Mouse (Mus musculus): ENCODE data around the gene Gm4450.
A peak's percentile ranks its signal among the peaks of the same experiment; 100 is the strongest.
"Not testable (repeated sequence)": the region's sequence is repeated elsewhere in the genome, so short reads cannot be mapped to it uniquely, and the experiment has no call there.

The Gm4450 gene

DNA sequence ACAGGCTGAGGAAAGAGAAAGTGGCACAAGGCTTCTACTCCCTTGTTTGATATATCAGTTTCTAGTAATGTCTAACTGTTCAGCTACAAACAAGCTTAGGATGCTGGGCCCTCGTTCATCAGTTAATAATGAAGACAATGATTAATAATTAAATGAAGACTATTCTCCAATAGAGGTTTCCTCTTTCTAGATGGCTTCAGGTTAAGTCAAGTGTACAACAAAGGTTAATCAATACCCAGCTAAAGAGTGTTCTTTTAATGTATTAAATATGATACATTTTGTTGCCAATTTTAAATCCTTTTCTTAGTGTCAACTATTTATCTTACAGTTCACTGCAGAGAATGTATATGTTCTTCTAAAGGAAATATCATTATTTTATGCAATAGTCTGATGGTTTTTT, at the start of gene Gm4450:
Gene Gm4450 (minus strand): TSS at position 101 of the 400 bp plus-strand sequence.
- not testable (repeated sequence) for DNase-seq (ENCODE audit: low read depth, low spot score)

DNA sequence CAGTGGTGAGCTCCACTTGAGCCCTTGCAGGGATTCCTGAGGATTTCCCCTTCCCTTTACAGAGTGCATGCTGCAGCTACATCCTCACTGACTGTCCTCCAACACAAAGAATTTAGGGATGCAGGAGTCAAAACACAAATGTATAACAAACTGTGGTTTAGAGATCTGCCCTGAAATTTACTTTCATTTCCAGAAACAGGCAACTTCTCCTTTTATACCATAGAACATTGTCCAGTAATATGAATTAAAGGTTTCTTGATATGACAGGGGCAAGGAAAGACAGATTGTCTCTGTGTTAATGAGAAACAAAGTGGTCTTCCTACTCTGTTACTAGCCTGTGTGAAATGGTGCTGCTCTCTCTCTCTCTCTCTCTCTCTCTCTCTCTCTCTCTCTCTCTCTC, 40.5 kb upstream of the Gm4450 start:
- DNase-seq (ENCODE audit: low read depth, low spot score) = not testable (repeated sequence)

DNA sequence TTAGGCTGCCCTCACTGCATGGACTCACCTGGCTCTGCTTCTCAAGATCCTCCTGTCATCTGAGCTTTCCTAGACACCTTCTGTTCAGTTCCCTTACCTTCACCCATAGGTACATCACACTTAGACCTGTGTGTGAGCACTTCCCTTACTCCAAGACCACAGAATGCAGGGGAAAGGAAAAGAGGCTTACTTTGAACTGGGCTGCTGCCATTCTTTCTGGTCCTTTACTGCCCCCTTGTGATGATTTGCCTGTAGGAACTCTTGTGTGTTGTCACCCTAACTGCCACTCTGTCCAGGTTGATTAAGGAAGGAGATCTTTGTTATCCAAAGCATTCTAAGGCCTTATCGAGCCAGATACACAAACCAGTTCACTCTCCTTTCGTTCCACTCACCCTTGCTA, 39.8 kb upstream of the Gm4450 start:
- not testable (repeated sequence) for DNase-seq (ENCODE audit: low read depth, low spot score)

- not testable (repeated sequence) for DNase-seq (ENCODE audit: low read depth, low spot score)
Measured at GRCm38 (mm10) chr3:98495055-98495454, 38.1 kb upstream of the Gm4450 start.

GRCm38 (mm10) chr3:98494184-98494583, 37.3 kb upstream of the Gm4450 start:
- DNase-seq (ENCODE audit: low read depth, low spot score) = not testable (repeated sequence)

DNA sequence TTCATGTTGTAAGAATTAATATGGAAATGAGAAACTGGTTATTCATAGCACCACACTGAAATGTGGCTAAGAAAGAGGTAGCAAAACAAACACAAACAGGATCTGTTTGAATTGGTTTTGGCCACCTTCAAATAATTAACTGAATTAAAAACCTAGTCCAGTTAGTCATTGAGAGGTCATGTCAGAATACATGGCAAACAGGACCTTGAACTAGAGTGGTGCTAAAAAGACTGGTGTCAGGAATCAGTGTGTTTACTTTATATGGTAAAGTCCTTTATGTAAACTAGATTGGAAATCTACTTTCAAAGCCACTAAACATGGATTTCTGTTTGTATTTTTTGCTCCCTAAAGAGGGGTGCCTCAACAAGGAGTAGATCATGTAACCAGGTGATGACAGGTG, 14.6 kb upstream of the Gm4450 start:
- DNase-seq (ENCODE audit: low read depth, low spot score) = not testable (repeated sequence)

GRCm38 (mm10) chr3:98471057-98471456, 14.1 kb upstream of the Gm4450 start:
- DNase-seq (ENCODE audit: low read depth, low spot score) = not testable (repeated sequence)

- not testable (repeated sequence) for DNase-seq (ENCODE audit: low read depth, low spot score)
Measured at GRCm38 (mm10) chr3:98469323-98469722, 12.4 kb upstream of the Gm4450 start.

DNA sequence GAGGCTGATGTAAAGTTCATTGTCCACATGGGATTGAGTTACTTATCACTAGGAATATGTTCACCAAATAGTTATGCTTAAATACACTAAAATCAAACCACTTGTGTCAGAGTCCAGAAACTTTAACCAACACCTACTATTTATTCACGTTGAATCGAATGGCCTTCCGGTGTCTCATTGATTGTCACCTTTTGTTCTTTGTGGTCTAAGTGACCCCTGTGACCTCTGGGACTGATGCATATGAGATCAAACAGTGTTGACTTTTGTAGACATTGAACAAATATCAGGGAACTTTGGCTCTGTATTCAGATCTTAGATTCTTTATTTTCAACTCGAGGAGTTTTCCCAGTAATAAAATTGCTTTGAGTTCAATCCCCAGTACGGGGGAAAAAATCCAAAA, 3.1 kb downstream of the Gm4450 start:
- DNase-seq (ENCODE audit: low read depth, low spot score) = not testable (repeated sequence)

DNA sequence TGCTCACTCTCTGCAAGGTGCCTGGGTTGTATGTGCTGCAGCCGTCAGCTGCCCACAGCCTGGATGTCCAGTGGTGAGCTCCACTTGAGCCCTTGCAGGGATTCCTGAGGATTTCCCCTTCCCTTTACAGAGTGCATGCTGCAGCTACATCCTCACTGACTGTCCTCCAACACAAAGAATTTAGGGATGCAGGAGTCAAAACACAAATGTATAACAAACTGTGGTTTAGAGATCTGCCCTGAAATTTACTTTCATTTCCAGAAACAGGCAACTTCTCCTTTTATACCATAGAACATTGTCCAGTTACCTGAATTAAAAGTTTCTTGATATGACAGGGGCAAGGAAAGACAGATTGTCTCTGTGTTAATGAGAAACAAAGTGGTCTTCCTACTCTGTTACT, 13.0 kb downstream of the Gm4450 start:
- DNase-seq (ENCODE audit: low read depth, low spot score) = not testable (repeated sequence)

GRCm38 (mm10) chr3:98443149-98443779, 13.7 kb downstream of the Gm4450 start:
- not testable (repeated sequence) for DNase-seq (ENCODE audit: low read depth, low spot score)

DNA sequence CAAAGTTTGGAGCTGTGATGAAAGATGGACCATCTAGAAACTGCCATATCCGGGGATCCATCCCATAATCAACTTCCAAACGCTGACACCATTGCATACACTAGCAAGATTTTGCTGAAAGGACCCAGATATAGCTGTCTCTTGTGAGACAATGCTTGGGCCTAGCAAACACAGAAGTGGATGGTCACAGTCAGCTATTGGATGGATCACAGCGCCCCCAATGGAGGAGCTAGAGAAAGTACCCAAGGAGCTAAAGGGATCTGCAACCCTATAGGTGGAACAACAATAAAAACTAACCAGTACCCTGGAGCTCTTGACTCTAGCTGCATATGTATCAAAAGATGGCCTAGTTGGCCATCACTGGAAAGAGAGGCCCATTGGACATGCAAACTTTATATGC, 14.7 kb downstream of the Gm4450 start:
- not testable (repeated sequence) for DNase-seq (ENCODE audit: low read depth, low spot score)

DNA sequence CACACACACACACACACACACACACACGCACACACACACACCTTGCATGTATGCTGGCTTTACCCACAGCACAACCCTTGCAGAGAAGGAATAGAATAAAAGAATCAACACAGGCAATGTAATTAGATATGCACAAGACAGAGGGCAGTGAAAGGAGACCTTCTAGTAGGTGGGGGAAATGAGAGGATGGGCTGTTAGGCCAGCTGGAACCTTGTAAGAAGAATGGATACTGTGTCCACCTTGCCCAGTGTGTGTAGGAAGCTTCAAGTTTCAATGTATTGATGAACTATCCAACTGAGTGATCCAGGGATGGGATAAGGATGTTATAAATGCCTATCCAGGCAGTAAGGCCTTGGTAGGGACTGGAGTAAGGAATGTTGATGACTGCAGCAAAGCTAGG, 21.9 kb downstream of the Gm4450 start:
- DNase-seq (ENCODE audit: low read depth, low spot score) = no peak

DNA sequence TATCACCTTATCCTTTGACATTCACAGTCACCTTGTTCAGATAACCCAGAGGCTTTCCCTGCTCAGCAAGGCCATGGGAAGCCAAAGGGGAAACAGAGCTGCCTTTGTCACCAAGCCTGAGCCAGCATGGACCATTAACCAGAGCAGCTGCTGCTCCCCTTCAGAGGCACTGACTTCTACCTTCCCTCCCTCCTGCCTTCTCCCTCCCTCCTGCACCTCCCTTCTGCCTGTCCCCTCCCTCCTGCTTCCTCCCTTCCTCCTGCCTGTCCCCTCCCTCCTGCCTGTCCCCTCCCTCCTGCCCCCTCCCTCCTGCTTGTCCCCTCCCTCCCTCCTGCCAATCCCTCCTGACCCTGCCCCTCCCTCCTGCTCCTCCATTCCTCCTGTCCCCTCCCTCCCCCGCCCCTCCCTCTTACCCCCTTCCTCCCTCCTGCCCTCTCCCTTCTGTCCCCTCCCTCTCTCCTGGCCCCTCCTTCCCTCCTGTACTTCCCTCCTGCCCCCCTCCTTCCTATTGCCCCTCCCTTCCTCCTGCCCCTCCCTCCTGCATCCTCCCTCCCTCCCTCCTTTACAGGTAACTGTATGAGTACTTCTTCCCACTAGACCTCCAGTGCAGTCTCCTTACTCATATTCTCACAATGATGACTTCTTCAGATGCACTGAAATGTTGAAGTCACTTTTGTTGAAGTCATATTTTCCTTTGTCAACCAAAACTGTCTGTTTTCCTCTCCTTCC, 22.7 kb downstream of the Gm4450 start:
- peak; percentile 22 for DNase-seq (ENCODE audit: low read depth, low spot score)

GRCm38 (mm10) chr3:98428928-98429525, 27.9 kb downstream of the Gm4450 start:
- DNase-seq (ENCODE audit: low read depth, low spot score) = no peak

DNA sequence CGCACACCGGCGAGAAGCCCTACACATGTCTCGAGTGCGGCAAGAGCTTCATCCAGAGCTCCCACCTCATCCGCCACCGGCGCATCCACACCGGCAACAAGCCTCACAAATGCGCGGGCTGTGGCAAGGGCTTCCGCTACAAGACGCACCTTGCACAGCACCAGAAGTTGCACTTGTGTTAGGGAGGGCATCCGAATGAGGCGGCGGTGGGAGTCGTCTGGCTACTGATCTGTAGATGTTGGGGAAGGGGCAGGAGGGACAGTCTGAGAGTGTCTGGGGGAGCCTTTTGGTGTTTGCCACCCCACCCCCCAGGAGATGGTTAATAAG, 28.5 kb downstream of the Gm4450 start:
- peak; percentile 59 for DNase-seq (ENCODE audit: low read depth, low spot score)

DNA sequence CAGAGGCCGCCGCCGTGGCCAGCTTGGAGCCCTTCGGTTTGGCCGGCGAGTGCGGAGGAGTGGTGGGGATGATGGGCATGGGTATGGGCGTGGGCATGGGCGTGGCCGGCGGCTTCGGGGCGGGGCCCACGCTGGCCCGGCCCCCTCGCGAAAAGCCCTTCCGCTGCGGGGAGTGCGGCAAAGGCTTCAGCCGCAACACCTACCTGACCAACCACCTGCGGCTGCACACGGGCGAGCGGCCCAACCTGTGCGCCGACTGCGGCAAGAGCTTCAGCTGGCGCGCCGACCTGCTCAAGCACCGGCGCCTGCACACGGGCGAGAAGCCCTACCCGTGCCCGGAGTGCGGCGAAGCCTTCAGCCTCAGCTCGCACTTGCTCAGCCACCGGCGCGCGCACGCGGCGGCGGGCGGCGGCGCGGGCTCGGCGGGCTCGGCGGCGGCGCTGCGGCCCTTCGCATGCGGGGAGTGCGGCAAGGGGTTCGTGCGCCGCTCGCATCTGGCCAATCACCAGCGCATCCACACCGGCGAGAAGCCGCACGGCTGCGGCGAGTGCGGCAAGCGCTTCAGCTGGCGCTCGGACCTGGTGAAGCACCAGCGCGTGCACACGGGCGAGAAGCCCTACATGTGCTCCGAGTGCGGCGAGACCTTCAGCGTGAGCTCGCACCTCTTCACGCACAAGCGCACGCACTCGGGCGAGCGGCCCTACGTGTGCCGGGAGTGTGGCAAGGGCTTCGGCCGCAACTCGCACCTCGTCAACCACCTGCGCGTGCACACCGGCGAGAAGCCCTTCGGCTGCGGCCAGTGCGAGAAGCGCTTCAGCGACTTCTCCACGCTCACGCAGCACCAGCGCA, 29.1 kb downstream of the Gm4450 start:
- DNase-seq (ENCODE audit: low read depth, low spot score) = peak; percentile 75

- DNase-seq (ENCODE audit: low read depth, low spot score) = no peak
Measured at GRCm38 (mm10) chr3:98427260-98427599, 29.7 kb downstream of the Gm4450 start.

DNA sequence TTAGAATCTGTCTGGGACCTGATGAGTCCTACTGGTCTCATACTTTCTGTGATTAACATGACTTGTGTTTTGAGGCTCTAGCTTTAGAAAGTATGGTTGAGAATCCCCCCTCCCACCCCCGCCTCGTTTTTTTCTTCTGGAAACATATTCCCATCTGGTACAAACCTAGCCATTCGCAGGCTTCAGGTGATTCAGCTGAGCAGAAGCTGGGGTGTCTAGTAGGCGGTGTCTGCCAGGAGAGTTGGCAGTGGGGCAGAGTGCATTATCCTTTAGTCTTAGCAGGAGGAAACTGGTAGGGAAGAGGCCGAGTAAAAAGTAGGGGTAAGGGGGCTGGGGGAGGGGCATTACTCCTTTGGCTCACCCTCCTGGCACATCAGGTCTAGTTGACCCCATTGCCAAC, 30.2 kb downstream of the Gm4450 start:
- DNase-seq (ENCODE audit: low read depth, low spot score) = no peak

DNA sequence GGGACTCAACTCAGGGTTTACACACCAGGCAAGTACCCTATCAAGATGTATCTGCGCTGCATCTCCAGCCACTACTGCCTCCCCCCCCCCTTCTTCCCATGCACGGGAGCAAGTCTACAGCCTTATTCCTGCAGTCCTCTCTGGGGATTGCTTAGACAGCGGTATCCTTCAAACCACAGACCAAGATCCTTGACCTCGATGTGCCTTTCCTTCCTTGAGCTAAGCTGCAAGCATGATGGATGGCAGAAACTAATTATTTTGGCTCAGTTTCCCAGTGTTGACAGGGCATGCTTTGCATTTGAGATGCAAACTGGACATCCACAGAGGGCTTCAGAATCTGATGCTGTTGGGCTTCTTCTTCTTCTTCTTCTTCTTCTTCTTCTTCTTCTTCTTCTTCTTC, 34.0 kb downstream of the Gm4450 start:
- no peak for DNase-seq (ENCODE audit: low read depth, low spot score)

GRCm38 (mm10) chr3:98419786-98420070, 37.2 kb downstream of the Gm4450 start:
- no peak for DNase-seq (ENCODE audit: low read depth, low spot score)

All from CD4-positive, CD25-positive, alpha-beta regulatory T cell, adult 2 months (primary cell).